Mouse (Mus musculus): ENCODE measurements around the gene Cntnap5c.

DNA sequence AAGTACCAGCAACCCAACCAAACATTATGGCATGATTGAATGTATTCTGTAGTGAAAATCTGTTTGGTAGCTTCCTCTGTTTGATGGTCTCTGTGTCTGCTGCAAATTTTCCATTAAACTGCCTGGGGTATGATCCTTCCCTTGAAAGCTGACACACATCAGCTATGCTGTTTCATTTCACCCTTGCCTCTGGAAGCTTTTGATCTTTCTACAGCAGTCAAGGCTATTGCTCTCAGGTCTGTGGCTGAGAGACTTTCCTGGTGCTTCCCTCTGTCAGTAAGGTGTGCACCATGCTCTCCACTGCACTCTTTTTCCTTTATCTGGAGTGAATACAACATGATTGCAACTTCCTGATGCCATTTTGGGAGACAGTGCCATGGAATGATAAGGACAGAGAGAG is 668.1 kb downstream of the Cntnap5c start:
- no peak for TF ChIP-seq POLR2A (IDR thresholded peaks at IDR 0.05; ENCODE audit: borderline replicate concordance, insufficient read depth, low read length)
- TF ChIP-seq CTCF (IDR thresholded peaks at IDR 0.05; ENCODE audit: borderline replicate concordance, insufficient read depth, low read depth, low read length): no peak

All from cerebellum, adult 2 months (tissue).